Mouse (Mus musculus) thymus, postnatal 0 days (tissue): ENCODE data around the gene Ggn. TPM values are rescaled to one million over a fixed set of nuclear protein-coding genes. Genes with fewer than 3 reads are reported as not detected.
"Not testable (repeated sequence)": the region's sequence is repeated elsewhere in the genome, so short reads cannot be mapped to it uniquely, and the experiment has no call there.

Experiments
- DNase-seq: peaks from one replicate; pipeline ENCODE4 v3.0.0-alpha.2; 2015; ENCODE audit warnings: low spot score
- polyA plus RNA-seq: library from polyadenylated mRNA; unstranded; fragments of >200 nt; fragmentation: Nextera tagmentation; extraction: Ambion mirVana; gene quantifications from 2 replicates; pipeline ENCODE4 v1.2.1, GENCODE M21; 2015

The Ggn gene
- polyA plus RNA-seq, 1 experiment from 2014 or later = 0.20 TPM

DNA sequence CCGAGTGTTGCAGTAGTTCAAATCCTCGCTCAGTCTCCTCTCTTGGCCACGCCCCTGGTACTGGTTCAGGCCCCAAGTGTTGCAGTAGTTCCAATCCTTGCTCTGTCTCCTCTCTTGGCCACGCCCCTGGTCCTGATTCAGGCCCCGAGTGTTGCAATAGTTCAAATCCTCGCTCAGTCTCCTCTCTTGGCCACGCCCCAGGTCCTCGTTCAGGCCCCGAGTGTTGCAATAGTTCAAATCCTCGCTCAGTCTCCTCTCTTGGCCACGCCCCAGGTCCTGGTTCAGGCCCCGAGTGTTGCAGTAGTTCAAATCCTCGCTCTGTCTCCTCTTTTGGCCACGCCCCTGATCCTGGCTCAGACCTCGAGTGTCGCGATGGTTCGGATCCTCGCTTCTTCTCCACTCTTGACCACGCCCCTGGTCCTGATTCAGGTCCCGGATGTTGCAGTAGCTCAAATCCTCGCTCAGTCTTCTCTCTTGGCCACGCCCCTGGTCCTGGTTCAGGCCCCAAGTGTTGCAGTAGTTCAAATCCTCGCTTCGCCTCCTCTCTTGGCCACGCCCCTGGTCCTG, 42.3 kb downstream of the Ggn start:
- no peak for DNase-seq

- not testable (repeated sequence) for DNase-seq
These were observed 43.0 kb downstream of the Ggn start for GRCm38 (mm10) chr7:29212775-29213560.

DNA sequence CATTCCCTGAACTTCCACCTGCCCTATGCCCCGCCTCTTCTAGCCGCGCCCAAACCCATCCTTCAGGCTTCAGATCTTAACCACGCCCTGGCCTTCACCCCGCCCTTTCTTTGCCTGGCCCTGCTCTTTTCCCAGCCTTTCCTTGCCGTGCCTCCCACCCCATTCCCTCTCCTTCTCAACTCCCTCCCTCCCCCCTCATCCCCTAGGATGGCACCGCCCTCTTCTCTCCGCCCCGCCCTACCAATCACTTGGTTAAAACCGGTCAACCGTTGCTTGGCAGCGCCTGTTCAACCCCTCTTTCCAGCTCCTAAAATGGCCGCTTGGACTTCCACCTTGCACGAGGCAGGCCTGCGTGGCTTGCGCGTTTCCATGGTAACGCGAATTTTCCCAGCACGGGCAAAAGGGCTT, 43.7 kb downstream of the Ggn start, which contains the start of gene Catsperg1:
Catsperg1 (minus strand) TSS at position 361 of the 408 bp plus-strand sequence.
- DNase-seq = no peak

DNA sequence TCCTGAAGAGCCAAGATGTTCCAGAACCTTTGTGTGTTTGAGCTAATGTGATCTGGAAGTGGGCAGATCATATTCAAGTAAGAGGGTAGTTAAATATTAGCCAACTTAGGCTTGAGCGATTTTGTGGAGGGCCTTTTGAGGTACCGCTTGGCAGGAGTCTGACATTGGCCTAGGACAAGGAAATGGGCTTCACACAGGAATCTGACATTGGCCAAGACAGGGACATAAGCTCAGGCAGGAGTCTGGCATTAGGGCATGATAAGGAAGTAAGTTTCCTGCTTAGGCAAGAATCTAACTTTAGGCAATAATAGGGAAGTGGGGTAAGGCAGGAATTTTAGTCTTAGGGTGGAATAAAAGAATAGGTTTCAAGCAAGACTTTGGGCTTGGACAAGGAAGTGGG, 44.2 kb downstream of the Ggn start:
- DNase-seq = no peak

GRCm38 (mm10) chr7:29214846-29215245, 44.8 kb downstream of the Ggn start:
- DNase-seq = no peak

Other genes with a start within 250 kb of the Ggn start
- gene Actn4, start 207.9 kb upstream of the Ggn start, polyA plus RNA-seq = 133 and 138 TPM in 2 replicates
- 497 and 515 TPM in 2 replicates for gene Eif3k, start 188.3 kb upstream of the Ggn start, polyA plus RNA-seq
- 76.3 and 78.2 TPM in 2 replicates for gene Map4k1, start 188.2 kb upstream of the Ggn start, polyA plus RNA-seq
- gene Ryr1, start 45.0 kb upstream of the Ggn start, polyA plus RNA-seq = 0.16 and 0.19 TPM in 2 replicates
- gene Rasgrp4, start 35.4 kb upstream of the Ggn start, polyA plus RNA-seq = 2.2 and 3.4 TPM in 2 replicates
- gene Fam98c, start 14.0 kb upstream of the Ggn start, polyA plus RNA-seq = 49.7 and 54.4 TPM in 2 replicates
- gene Spred3, start 201 bp downstream of the Ggn start, polyA plus RNA-seq = 0.23 and 1.4 TPM in 2 replicates
- 358 and 374 TPM in 2 replicates for gene Psmd8, start 10.5 kb downstream of the Ggn start, polyA plus RNA-seq
- gene Catsperg1, start 43.8 kb downstream of the Ggn start, polyA plus RNA-seq = 0.27 and 0.35 TPM in 2 replicates
- gene Kcnk6, start 62.3 kb downstream of the Ggn start, polyA plus RNA-seq = 1.2 and 1.5 TPM in 2 replicates
- 76.4 and 79.3 TPM in 2 replicates for gene Yif1b, start 68.1 kb downstream of the Ggn start, polyA plus RNA-seq
- gene 2200002D01Rik, start 78.3 kb downstream of the Ggn start, polyA plus RNA-seq = 7.8 and 9.6 TPM in 2 replicates
- 571 and 608 TPM in 2 replicates for gene Spint2, start 111.7 kb downstream of the Ggn start, polyA plus RNA-seq
- 3.1 and 3.4 TPM in 2 replicates for gene Ppp1r14a, start 119.1 kb downstream of the Ggn start, polyA plus RNA-seq
- 3.0 and 3.5 TPM in 2 replicates for gene Dpf1, start 133.7 kb downstream of the Ggn start, polyA plus RNA-seq